Mouse (Mus musculus): ENCODE measurements around the gene Lsm6.

DNA sequence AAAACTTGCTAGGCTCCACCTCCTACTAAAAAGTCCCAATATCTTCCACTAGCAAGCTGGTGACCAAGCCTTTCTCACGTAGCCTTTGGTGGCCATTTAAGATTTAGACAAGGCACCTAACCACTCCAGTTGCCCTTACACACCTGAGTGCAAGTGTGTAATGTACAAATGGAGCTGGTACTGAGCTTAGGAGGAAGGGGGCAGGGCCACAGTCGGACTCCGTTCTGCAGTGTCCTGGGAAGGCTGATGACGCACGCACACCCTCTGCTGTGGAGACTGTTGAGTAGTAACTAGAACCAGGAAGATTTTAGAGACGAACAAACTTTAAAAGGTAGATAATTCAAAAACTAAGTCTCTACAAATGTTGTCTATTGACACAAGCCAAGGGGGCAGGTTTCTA, 19.7 kb downstream of the Lsm6 start:
- TF ChIP-seq CTCF (IDR thresholded peaks at IDR 0.05; ENCODE audit: low read depth, low read length) (no peak), POLR2A (IDR thresholded peaks at IDR 0.05; ENCODE audit: extremely low read depth, insufficient read depth, low read length) (no peak)

All from liver, adult 2 months (tissue).